Mouse (Mus musculus): ENCODE measurements around the gene 4930426L09Rik. TPM values are rescaled to one million over a fixed set of nuclear protein-coding genes. Genes with fewer than 3 reads are reported as not detected.

Gene 4930426L09Rik
- polyA plus RNA-seq (2016; fragmentation: Nextera tagmentation; extraction: Ambion mirVana), result 0.37 and 0.92 TPM in 2 replicates

GRCm38 (mm10) chr2:18998054-18998478 is at the start of gene 4930426L09Rik, which contains the start of gene Pip4k2a:
4930426L09Rik (plus strand) TSS chr2:18998343.
Pip4k2a (minus strand) TSS chr2:18998126.
- H3K9ac ChIP-seq (replicated peaks), result peak within 1 kb of the TSS; percentile 82
- peak; percentile 97 for ATAC-seq (ENCODE audit: low FRiP score, low read depth)
- peaks cover 8% of the 10 kb centered on the region for H3K27me3 ChIP-seq
- peak within 1 kb of the TSS; percentile 97 for H3K4me2 ChIP-seq (replicated peaks)
- peak within 1 kb of the TSS; percentile 94 for H3K27ac ChIP-seq (replicated peaks)
- peaks cover 22% of the 10 kb centered on the region for H3K4me1 ChIP-seq
- H3K36me3 ChIP-seq, result no peaks in the 10 kb centered on the region
- no peaks in the 10 kb centered on the region for H3K9me3 ChIP-seq
- H3K4me3 ChIP-seq, result peak within 1 kb of the TSS; percentile 77
- WGBS, result under 1% methylated on average over 66 of the region's 66 CpGs

GRCm38 (mm10) chr2:18948741-18949140 is 49.4 kb upstream of the 4930426L09Rik start:
- no peaks in the 10 kb centered on the region for H3K27me3 ChIP-seq
- no peak overlapping the region for H3K4me3 ChIP-seq
- no peaks in the 10 kb centered on the region for H3K4me1 ChIP-seq
- no peak for ATAC-seq (ENCODE audit: low FRiP score, low read depth)
- no peak overlapping the region for H3K9ac ChIP-seq (replicated peaks)
- H3K9me3 ChIP-seq, result no peaks in the 10 kb centered on the region
- H3K27ac ChIP-seq (replicated peaks), result no peak overlapping the region
- WGBS, result 89% methylated on average over 7 of the region's 7 CpGs
- H3K4me2 ChIP-seq (replicated peaks), result no peak overlapping the region
- no peaks in the 10 kb centered on the region for H3K36me3 ChIP-seq

DNA sequence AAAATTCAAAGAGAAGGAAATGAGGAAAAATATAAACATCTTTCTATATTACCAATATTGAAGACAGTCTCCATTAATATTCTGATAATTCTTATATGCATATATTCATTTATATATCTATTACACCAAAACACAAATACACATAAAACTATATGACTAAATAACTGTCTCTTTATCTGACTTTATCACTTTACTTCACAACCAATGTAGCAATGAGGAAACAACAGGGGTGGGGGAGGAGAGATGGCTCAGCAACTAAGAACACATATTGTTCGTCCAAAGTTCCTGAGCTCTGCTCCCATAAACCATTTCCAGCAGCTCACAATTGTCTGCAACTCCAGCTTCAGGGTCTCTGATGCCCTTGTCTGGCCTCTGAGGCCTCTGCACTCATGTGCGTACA is 47.4 kb upstream of the 4930426L09Rik start:
- no peak for ATAC-seq (ENCODE audit: low FRiP score, low read depth)
- no peaks in the 10 kb centered on the region for H3K27me3 ChIP-seq
- no peak overlapping the region for H3K4me3 ChIP-seq
- peaks cover 6% of the 10 kb centered on the region; the same call in 1 of the 2 replicates for H3K4me1 ChIP-seq
- H3K9ac ChIP-seq (replicated peaks), result no peak overlapping the region
- no peak overlapping the region for H3K27ac ChIP-seq (replicated peaks)
- no peaks in the 10 kb centered on the region for H3K9me3 ChIP-seq
- no peak overlapping the region for H3K4me2 ChIP-seq (replicated peaks)
- 82% methylated on average over 2 of the region's 2 CpGs for WGBS
- no peaks in the 10 kb centered on the region for H3K36me3 ChIP-seq

GRCm38 (mm10) chr2:18952102-18952673 is 46.0 kb upstream of the 4930426L09Rik start:
- Histone ChIP-seq H3K4me1 (peaks cover 6% of the 10 kb centered on the region; the same call in 1 of the 2 replicates), H3K27me3 (no peaks in the 10 kb centered on the region), H3K9ac (replicated peaks) (no peak overlapping the region), H3K36me3 (no peaks in the 10 kb centered on the region), H3K27ac (replicated peaks) (no peak overlapping the region), H3K9me3 (no peaks in the 10 kb centered on the region), H3K4me2 (replicated peaks) (no peak overlapping the region), H3K4me3 (no peak overlapping the region)
- no peak for ATAC-seq (ENCODE audit: low FRiP score, low read depth)
- 80% methylated on average over 7 of the region's 7 CpGs for WGBS

- Histone ChIP-seq H3K4me3 (no peak overlapping the region), H3K9ac (replicated peaks) (no peak overlapping the region), H3K4me1 (peaks cover 6% of the 10 kb centered on the region; the same call in 1 of the 2 replicates), H3K36me3 (no peaks in the 10 kb centered on the region), H3K4me2 (replicated peaks) (no peak overlapping the region), H3K9me3 (no peaks in the 10 kb centered on the region), H3K27ac (replicated peaks) (no peak overlapping the region), H3K27me3 (no peaks in the 10 kb centered on the region)
- ATAC-seq (ENCODE audit: low FRiP score, low read depth), result no peak
- 82% methylated on average over 4 of the region's 4 CpGs for WGBS
Measured at GRCm38 (mm10) chr2:18954422-18954821, 43.7 kb upstream of the 4930426L09Rik start.

DNA sequence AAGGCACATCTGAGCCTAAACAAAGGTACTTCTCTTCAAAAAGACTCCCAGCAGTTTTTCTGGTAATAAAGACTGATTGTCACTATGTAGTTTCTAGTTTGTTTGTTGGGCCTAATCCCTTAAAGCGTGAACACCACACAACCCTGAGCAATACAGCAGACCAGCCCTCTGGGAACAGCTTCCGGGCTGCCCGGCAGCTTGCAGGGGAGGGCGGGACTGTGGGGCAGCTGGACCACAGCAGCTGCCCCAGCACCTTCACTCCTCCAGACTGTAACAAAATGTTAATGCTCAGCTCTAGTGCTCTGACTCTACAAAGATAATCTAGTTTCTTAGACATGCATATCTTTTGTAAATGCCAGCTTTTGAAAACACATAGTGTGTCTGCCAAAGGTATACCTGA is 43.1 kb upstream of the 4930426L09Rik start:
- Histone ChIP-seq H3K4me1 (peaks cover 6% of the 10 kb centered on the region; the same call in 1 of the 2 replicates), H3K36me3 (no peaks in the 10 kb centered on the region), H3K4me2 (replicated peaks) (no peak overlapping the region), H3K27ac (replicated peaks) (no peak overlapping the region), H3K9me3 (no peaks in the 10 kb centered on the region), H3K9ac (replicated peaks) (no peak overlapping the region), H3K27me3 (no peaks in the 10 kb centered on the region), H3K4me3 (no peak overlapping the region)
- 29% methylated on average over 4 of the region's 4 CpGs for WGBS
- peak; percentile 66 for ATAC-seq (ENCODE audit: low FRiP score, low read depth)

DNA sequence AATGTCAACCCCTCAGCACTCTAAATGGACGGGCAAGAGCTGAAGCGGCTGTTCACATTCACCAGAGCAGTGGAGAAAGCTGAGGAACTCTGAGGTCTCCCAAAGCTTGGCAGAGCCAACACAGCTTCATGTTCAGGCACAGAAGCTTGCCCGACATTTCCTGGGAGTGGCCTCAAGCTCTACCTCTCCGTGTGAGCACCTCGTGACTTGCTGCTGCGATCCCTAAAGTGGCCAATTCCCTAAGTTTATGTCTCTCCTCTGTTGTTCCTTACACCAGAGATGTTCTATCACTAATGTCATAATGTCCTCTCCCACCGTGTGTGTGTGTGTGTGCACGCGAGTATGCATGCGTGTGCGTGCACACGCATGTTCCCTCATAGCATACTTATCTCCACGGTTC is 42.5 kb upstream of the 4930426L09Rik start:
- Histone ChIP-seq H3K36me3 (no peaks in the 10 kb centered on the region), H3K4me2 (replicated peaks) (no peak overlapping the region), H3K27ac (replicated peaks) (no peak overlapping the region), H3K9ac (replicated peaks) (no peak overlapping the region), H3K27me3 (no peaks in the 10 kb centered on the region), H3K9me3 (no peaks in the 10 kb centered on the region), H3K4me1 (peaks cover 11% of the 10 kb centered on the region; the same call in 1 of the 2 replicates), H3K4me3 (no peak overlapping the region)
- ATAC-seq (ENCODE audit: low FRiP score, low read depth), result no peak
- WGBS, result 93% methylated on average over 13 of the region's 13 CpGs

GRCm38 (mm10) chr2:18956424-18956823 is 41.7 kb upstream of the 4930426L09Rik start:
- Histone ChIP-seq H3K36me3 (no peaks in the 10 kb centered on the region), H3K4me2 (replicated peaks) (no peak overlapping the region), H3K9me3 (no peaks in the 10 kb centered on the region), H3K27ac (replicated peaks) (no peak overlapping the region), H3K9ac (replicated peaks) (no peak overlapping the region), H3K4me3 (no peak overlapping the region), H3K27me3 (no peaks in the 10 kb centered on the region), H3K4me1 (peaks cover 12% of the 10 kb centered on the region; the same call in 1 of the 2 replicates)
- ATAC-seq (ENCODE audit: low FRiP score, low read depth), result no peak
- WGBS, result 91% methylated on average over 3 of the region's 3 CpGs

- Histone ChIP-seq H3K27ac (replicated peaks) (no peak overlapping the region), H3K4me2 (replicated peaks) (no peak overlapping the region), H3K36me3 (no peaks in the 10 kb centered on the region), H3K27me3 (no peaks in the 10 kb centered on the region), H3K4me1 (peaks cover 12% of the 10 kb centered on the region; the same call in 1 of the 2 replicates), H3K4me3 (no peak overlapping the region), H3K9ac (replicated peaks) (no peak overlapping the region), H3K9me3 (no peaks in the 10 kb centered on the region)
- no peak for ATAC-seq (ENCODE audit: low FRiP score, low read depth)
- WGBS, result 65% methylated on average over 7 of the region's 7 CpGs
Measured at GRCm38 (mm10) chr2:18956945-18957344, 41.2 kb upstream of the 4930426L09Rik start.

DNA sequence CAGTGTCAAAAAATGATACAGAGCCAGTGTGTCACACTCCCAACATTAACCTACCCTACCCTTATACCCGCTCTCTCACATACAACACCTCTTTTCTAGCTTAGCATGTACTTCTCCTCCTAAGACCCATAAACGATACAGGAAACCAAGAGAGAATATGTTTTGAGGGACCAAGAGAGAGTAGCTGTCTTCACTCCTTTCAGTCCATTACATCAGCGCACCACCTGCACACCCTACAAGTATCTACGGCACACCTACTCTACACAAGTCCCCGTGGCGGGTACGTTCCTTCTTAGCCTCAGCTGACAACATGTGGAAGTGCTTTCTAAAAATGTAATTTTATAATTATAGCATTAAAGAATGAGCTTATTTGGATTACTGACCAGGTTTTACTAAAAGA is 40.7 kb upstream of the 4930426L09Rik start:
- H3K4me1 ChIP-seq, result peaks cover 12% of the 10 kb centered on the region; the same call in 1 of the 2 replicates
- no peak for ATAC-seq (ENCODE audit: low FRiP score, low read depth)

GRCm38 (mm10) chr2:18958044-18958443 is 40.1 kb upstream of the 4930426L09Rik start:
- Histone ChIP-seq H3K4me3 (no peak overlapping the region), H3K9ac (replicated peaks) (no peak overlapping the region), H3K9me3 (no peaks in the 10 kb centered on the region), H3K4me2 (replicated peaks) (no peak overlapping the region), H3K36me3 (no peaks in the 10 kb centered on the region), H3K4me1 (peaks cover 12% of the 10 kb centered on the region; the same call in 1 of the 2 replicates), H3K27me3 (no peaks in the 10 kb centered on the region), H3K27ac (replicated peaks) (no peak overlapping the region)
- ATAC-seq (ENCODE audit: low FRiP score, low read depth), result no peak
- 78% methylated on average over 9 of the region's 9 CpGs for whole genome bisulfite sequencing

More for the DNA sequence above, 40.7 kb upstream of the 4930426L09Rik start:
- Histone ChIP-seq H3K27me3 (no peaks in the 10 kb centered on the region), H3K9ac (replicated peaks) (no peak overlapping the region), H3K4me3 (no peak overlapping the region), H3K4me2 (replicated peaks) (no peak overlapping the region), H3K9me3 (no peaks in the 10 kb centered on the region), H3K36me3 (no peaks in the 10 kb centered on the region), H3K27ac (replicated peaks) (no peak overlapping the region)
- WGBS, result 95% methylated on average over 7 of the region's 7 CpGs

DNA sequence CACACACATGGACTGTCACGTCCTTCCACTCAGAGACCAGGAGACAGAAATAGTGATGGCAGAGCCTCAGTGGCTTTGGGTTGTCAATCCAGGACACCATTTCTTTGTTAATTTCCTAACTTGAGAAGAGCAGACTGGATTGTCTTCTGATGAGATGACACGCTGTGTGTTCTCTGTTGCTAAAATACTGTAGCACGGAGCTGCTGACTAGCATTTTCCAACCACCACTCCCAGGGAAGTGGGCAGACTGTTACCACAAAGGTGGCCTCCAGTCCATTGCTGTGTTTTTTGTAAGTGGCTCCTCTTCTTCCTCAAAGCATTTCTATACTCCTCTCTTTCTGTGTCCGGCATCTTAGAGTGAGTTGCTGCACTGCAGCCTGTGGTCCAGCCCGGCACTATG is 39.6 kb upstream of the 4930426L09Rik start:
- H3K27ac ChIP-seq (replicated peaks), result no peak overlapping the region
- ATAC-seq (ENCODE audit: low FRiP score, low read depth), result no peak
- H3K36me3 ChIP-seq, result no peaks in the 10 kb centered on the region
- no peaks in the 10 kb centered on the region for H3K27me3 ChIP-seq
- WGBS, result 93% methylated on average over 5 of the region's 5 CpGs
- H3K9ac ChIP-seq (replicated peaks), result no peak overlapping the region
- no peaks in the 10 kb centered on the region for H3K9me3 ChIP-seq
- no peak overlapping the region for H3K4me2 ChIP-seq (replicated peaks)
- H3K4me3 ChIP-seq, result no peak overlapping the region
- H3K4me1 ChIP-seq, result peaks cover 12% of the 10 kb centered on the region; the same call in 1 of the 2 replicates

Measured in midbrain, embryonic 12.5 days (tissue).